Mouse (Mus musculus): ENCODE data around the gene Fam71b. TPM values are rescaled to one million over a fixed set of nuclear protein-coding genes. Genes with fewer than 3 reads are reported as not detected.

The Fam71b gene
- total RNA-seq, 1 experiment, result not detected

GRCm38 (mm10) chr11:46358369-46358768 is 38.0 kb upstream of the Fam71b start:
- in situ Hi-C loops (cut with MboI; ENCODE audit: low sequenced_read_pairs in 2 of 2, unreplicated experiment in 2 of 2), result no loop called here
- no peak overlapping the region for H3K9ac ChIP-seq (ENCODE audit: insufficient read depth, low read depth, low read length, poor library complexity, severe bottlenecking)
- no peaks in the 10 kb centered on the region for H3K36me3 ChIP-seq (ENCODE audit: control insufficient read depth, insufficient read depth, low read length, poor library complexity, severe bottlenecking)
- H3K27ac ChIP-seq (ENCODE audit: insufficient read depth, low read depth, low read length, poor library complexity, severe bottlenecking), result no peak overlapping the region
- TF ChIP-seq MAFK (IDR thresholded peaks at IDR 0.05; ENCODE audit: insufficient read depth, low read depth, low read length) (no peak), HCFC1 (IDR thresholded peaks at IDR 0.05; ENCODE audit: borderline replicate concordance, insufficient read depth, low read length) (no peak), ZC3H11A (IDR thresholded peaks at IDR 0.05; ENCODE audit: borderline replicate concordance, low read depth, low read length) (no peak), ZNF384 (IDR thresholded peaks at IDR 0.05; ENCODE audit: low read depth, low read length) (no peak), CHD2 (IDR thresholded peaks at IDR 0.05; ENCODE audit: low read depth, low read length) (no peak)
- DNase-seq (ENCODE audit: low read depth, low spot score), result no peak
- H3K4me3 ChIP-seq (ENCODE audit: insufficient read depth in 1 of 2, low read depth in 1 of 2, low read length in 2 of 2, poor library complexity in 1 of 2, severe bottlenecking in 1 of 2), result no peak overlapping the region
- H3K4me1 ChIP-seq (ENCODE audit: control insufficient read depth in 2 of 2, insufficient read depth in 2 of 2, low read length in 2 of 2, poor library complexity in 1 of 2), result no peaks in the 10 kb centered on the region
- no peaks in the 10 kb centered on the region for H3K9me3 ChIP-seq (ENCODE audit: control insufficient read depth, insufficient read depth, low read depth, low read length)

DNA sequence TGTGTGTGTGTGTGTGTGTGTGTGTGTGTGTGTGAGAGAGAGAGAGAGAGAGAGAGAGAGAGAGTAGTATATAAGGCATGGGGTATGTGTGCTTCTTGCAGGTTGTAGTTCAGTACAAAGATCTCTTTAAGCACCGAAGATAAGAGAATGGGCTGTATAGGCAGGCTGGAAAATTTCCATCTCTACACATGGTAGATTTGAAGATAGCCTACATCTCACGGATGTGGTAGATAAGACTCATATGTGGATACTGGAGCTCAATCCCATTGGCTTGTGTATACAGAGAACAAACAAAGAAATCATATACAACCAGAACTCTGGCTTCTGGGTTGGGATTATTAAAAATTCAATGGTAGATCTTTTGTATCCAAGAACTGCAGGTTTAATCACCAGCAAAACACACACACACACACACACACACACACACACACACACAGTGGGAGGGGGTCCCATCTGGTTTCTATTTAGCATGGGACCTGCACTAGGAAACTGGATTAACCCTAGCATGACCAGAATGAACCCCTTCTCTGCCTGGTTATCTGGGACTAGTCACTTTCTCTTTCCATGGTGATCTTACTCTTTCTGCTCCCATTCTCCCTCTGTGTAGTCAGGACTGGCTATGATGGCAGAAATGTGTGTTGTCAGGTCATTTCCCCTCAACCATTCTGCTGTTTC is 35.2 kb upstream of the Fam71b start:
- no peaks in the 10 kb centered on the region for H3K9me3 ChIP-seq (ENCODE audit: control insufficient read depth, insufficient read depth, low read depth, low read length)
- no peak overlapping the region for H3K9ac ChIP-seq (ENCODE audit: insufficient read depth, low read depth, low read length, poor library complexity, severe bottlenecking)
- H3K36me3 ChIP-seq (ENCODE audit: control insufficient read depth, insufficient read depth, low read length, poor library complexity, severe bottlenecking), result no peaks in the 10 kb centered on the region
- H3K4me1 ChIP-seq (ENCODE audit: control insufficient read depth in 2 of 2, insufficient read depth in 2 of 2, low read length in 2 of 2, poor library complexity in 1 of 2), result no peaks in the 10 kb centered on the region
- DNase-seq (ENCODE audit: low read depth, low spot score), result no peak
- no peak overlapping the region for H3K4me3 ChIP-seq (ENCODE audit: insufficient read depth in 1 of 2, low read depth in 1 of 2, low read length in 2 of 2, poor library complexity in 1 of 2, severe bottlenecking in 1 of 2)
- in situ Hi-C loops (cut with MboI; ENCODE audit: low sequenced_read_pairs in 2 of 2, unreplicated experiment in 2 of 2), result no loop called here
- H3K27ac ChIP-seq (ENCODE audit: insufficient read depth, low read depth, low read length, poor library complexity, severe bottlenecking), result no peak overlapping the region
- TF ChIP-seq ZNF384 (IDR thresholded peaks at IDR 0.05; ENCODE audit: low read depth, low read length), result no peak
- no peak for TF ChIP-seq CHD2 (IDR thresholded peaks at IDR 0.05; ENCODE audit: low read depth, low read length)
- no peak for TF ChIP-seq MAFK (IDR thresholded peaks at IDR 0.05; ENCODE audit: insufficient read depth, low read depth, low read length)
- no peak for TF ChIP-seq ZC3H11A (IDR thresholded peaks at IDR 0.05; ENCODE audit: borderline replicate concordance, low read depth, low read length)
- no peak for TF ChIP-seq HCFC1 (IDR thresholded peaks at IDR 0.05; ENCODE audit: borderline replicate concordance, insufficient read depth, low read length)

GRCm38 (mm10) chr11:46362061-46363022 is 34.0 kb upstream of the Fam71b start:
- TF ChIP-seq HCFC1 (IDR thresholded peaks at IDR 0.05; ENCODE audit: borderline replicate concordance, insufficient read depth, low read length) (no peak), ZC3H11A (IDR thresholded peaks at IDR 0.05; ENCODE audit: borderline replicate concordance, low read depth, low read length) (no peak), ZNF384 (IDR thresholded peaks at IDR 0.05; ENCODE audit: low read depth, low read length) (no peak), CHD2 (IDR thresholded peaks at IDR 0.05; ENCODE audit: low read depth, low read length) (no peak), MAFK (IDR thresholded peaks at IDR 0.05; ENCODE audit: insufficient read depth, low read depth, low read length) (no peak)
- in situ Hi-C loops (cut with MboI; ENCODE audit: low sequenced_read_pairs in 2 of 2, unreplicated experiment in 2 of 2), result no loop called here
- H3K36me3 ChIP-seq (ENCODE audit: control insufficient read depth, insufficient read depth, low read length, poor library complexity, severe bottlenecking), result no peaks in the 10 kb centered on the region
- no peak for DNase-seq (ENCODE audit: low read depth, low spot score)
- H3K4me3 ChIP-seq (ENCODE audit: insufficient read depth in 1 of 2, low read depth in 1 of 2, low read length in 2 of 2, poor library complexity in 1 of 2, severe bottlenecking in 1 of 2), result no peak overlapping the region
- no peak overlapping the region for H3K9ac ChIP-seq (ENCODE audit: insufficient read depth, low read depth, low read length, poor library complexity, severe bottlenecking)
- H3K4me1 ChIP-seq (ENCODE audit: control insufficient read depth in 2 of 2, insufficient read depth in 2 of 2, low read length in 2 of 2, poor library complexity in 1 of 2), result no peaks in the 10 kb centered on the region
- H3K27ac ChIP-seq (ENCODE audit: insufficient read depth, low read depth, low read length, poor library complexity, severe bottlenecking), result no peak overlapping the region
- no peaks in the 10 kb centered on the region for H3K9me3 ChIP-seq (ENCODE audit: control insufficient read depth, insufficient read depth, low read depth, low read length)

DNA sequence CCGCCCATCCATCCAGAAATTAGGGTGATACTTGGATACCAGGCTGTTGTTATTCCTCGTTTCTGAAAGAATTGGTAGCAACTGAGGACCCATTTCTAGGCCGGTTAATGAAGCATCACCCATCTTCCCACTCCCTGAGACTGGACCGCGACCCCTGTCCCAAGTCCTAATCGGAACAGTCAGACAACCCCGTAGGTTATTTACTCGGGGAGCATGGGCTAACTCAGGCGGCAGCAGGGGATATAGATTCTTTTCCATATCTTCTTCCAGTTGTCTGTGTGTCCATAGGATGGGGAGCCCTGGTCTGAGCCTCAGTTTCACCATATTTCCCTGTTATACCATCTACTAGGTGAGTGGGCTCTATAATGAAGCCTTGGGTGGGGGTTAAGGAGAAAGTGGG is 32.5 kb upstream of the Fam71b start:
- H3K36me3 ChIP-seq (ENCODE audit: control insufficient read depth, insufficient read depth, low read length, poor library complexity, severe bottlenecking), result no peaks in the 10 kb centered on the region
- no peak overlapping the region for H3K4me3 ChIP-seq (ENCODE audit: insufficient read depth in 1 of 2, low read depth in 1 of 2, low read length in 2 of 2, poor library complexity in 1 of 2, severe bottlenecking in 1 of 2)
- H3K9me3 ChIP-seq (ENCODE audit: control insufficient read depth, insufficient read depth, low read depth, low read length), result no peaks in the 10 kb centered on the region
- TF ChIP-seq ZNF384 (IDR thresholded peaks at IDR 0.05; ENCODE audit: low read depth, low read length), result no peak
- TF ChIP-seq HCFC1 (IDR thresholded peaks at IDR 0.05; ENCODE audit: borderline replicate concordance, insufficient read depth, low read length), result no peak
- no peak for TF ChIP-seq ZC3H11A (IDR thresholded peaks at IDR 0.05; ENCODE audit: borderline replicate concordance, low read depth, low read length)
- no peak for TF ChIP-seq MAFK (IDR thresholded peaks at IDR 0.05; ENCODE audit: insufficient read depth, low read depth, low read length)
- TF ChIP-seq CHD2 (IDR thresholded peaks at IDR 0.05; ENCODE audit: low read depth, low read length), result no peak
- H3K27ac ChIP-seq (ENCODE audit: insufficient read depth, low read depth, low read length, poor library complexity, severe bottlenecking), result no peak overlapping the region
- H3K4me1 ChIP-seq (ENCODE audit: control insufficient read depth in 2 of 2, insufficient read depth in 2 of 2, low read length in 2 of 2, poor library complexity in 1 of 2), result no peaks in the 10 kb centered on the region
- no peak overlapping the region for H3K9ac ChIP-seq (ENCODE audit: insufficient read depth, low read depth, low read length, poor library complexity, severe bottlenecking)
- in situ Hi-C loops (cut with MboI; ENCODE audit: low sequenced_read_pairs in 2 of 2, unreplicated experiment in 2 of 2), result no loop called here
- DNase-seq (ENCODE audit: low read depth, low spot score), result no peak
